Mouse (Mus musculus) small intestine, adult 2 months (tissue): Measurements from ENCODE around the gene Gm266.

Source experiments
- CTCF ChIP-seq: fragments of 200-500 bp; IDR thresholded peaks from 2 replicates; pipeline ENCODE4 v1.5.1; 2012; ENCODE audit warnings: low read depth, mild to moderate bottlenecking, control low read depth, inconsistent platforms, low read length, moderate library complexity, mixed read lengths; ENCODE audit not compliant: insufficient replicate concordance, insufficient read length; ENCODE audit errors: extremely low read depth
- POLR2A ChIP-seq: fragments of 200-500 bp; IDR thresholded peaks from 2 replicates; pipeline ENCODE4 v1.6.1; 2012; ENCODE audit warnings: low read depth, mild to moderate bottlenecking, control low read depth, inconsistent platforms, low read length, moderate library complexity

- no peak for TF ChIP-seq CTCF
- no peak for TF ChIP-seq POLR2A
These were observed 42.4 kb downstream of the Gm266 start for GRCm38 (mm10) chr12:111443011-111443870.
